Mouse (Mus musculus) embryo, embryonic 9.5 days (tissue): ENCODE measurements around the gene Arhgdia.

ENCODE experiments used
- DNase-seq: peaks from one replicate; pipeline ENCODE4 v3.0.0-alpha.2; 2017; ENCODE audit errors: extremely low spot score

Arhgdia gene

GRCm38 (mm10) chr11:120581490-120582267, at the start of gene Arhgdia:
Arhgdia (minus strand) TSS chr11:120581624.
- peak; percentile 90 for DNase-seq

GRCm38 (mm10) chr11:120630401-120630871, 49.0 kb upstream of the Arhgdia start:
- no peak for DNase-seq

- DNase-seq, result no peak
These were observed 48.5 kb upstream of the Arhgdia start for GRCm38 (mm10) chr11:120629911-120630310.

- DNase-seq, result no peak
These were observed 47.9 kb upstream of the Arhgdia start for GRCm38 (mm10) chr11:120629341-120629730.

GRCm38 (mm10) chr11:120628601-120629340, 47.3 kb upstream of the Arhgdia start:
- no peak for DNase-seq

GRCm38 (mm10) chr11:120627468-120628300, 46.3 kb upstream of the Arhgdia start:
- no peak for DNase-seq

GRCm38 (mm10) chr11:120626785-120627467, 45.5 kb upstream of the Arhgdia start:
- no peak for DNase-seq

GRCm38 (mm10) chr11:120625152-120625775, 43.8 kb upstream of the Arhgdia start, which contains the start of gene Sirt7:
Sirt7 (minus strand) TSS chr11:120625240.
- DNase-seq, result no peak

- peak; percentile 81 for DNase-seq
These were observed 43.3 kb upstream of the Arhgdia start for GRCm38 (mm10) chr11:120624680-120625111.

GRCm38 (mm10) chr11:120623961-120624679, 42.7 kb upstream of the Arhgdia start:
- peak; percentile 65 for DNase-seq

GRCm38 (mm10) chr11:120622805-120623204, 41.4 kb upstream of the Arhgdia start:
- no peak for DNase-seq

GRCm38 (mm10) chr11:120620195-120620594, 38.8 kb upstream of the Arhgdia start:
- DNase-seq, result no peak

GRCm38 (mm10) chr11:120618619-120619535, 37.5 kb upstream of the Arhgdia start:
- DNase-seq, result no peak

- peak; percentile 90 for DNase-seq
These were observed 36.2 kb upstream of the Arhgdia start, which contains the start of gene Pcyt2 for GRCm38 (mm10) chr11:120617519-120618112. Pcyt2 (minus strand) TSS chr11:120617936.

- no peak for DNase-seq
These were observed 35.3 kb upstream of the Arhgdia start for GRCm38 (mm10) chr11:120616617-120617294.

GRCm38 (mm10) chr11:120615606-120616203, 34.3 kb upstream of the Arhgdia start:
- no peak for DNase-seq

- DNase-seq, result no peak
These were observed 33.7 kb upstream of the Arhgdia start for GRCm38 (mm10) chr11:120615167-120615566.
